Mouse (Mus musculus): ENCODE results near the gene OR5BS1P. TPM values are rescaled to one million over a fixed set of nuclear protein-coding genes. Genes with fewer than 3 reads are reported as not detected.

Gene OR5BS1P
- polyA plus RNA-seq, 1 experiment: not detected

- no peak for TF ChIP-seq POLR2A (IDR thresholded peaks at IDR 0.05; ENCODE audit: low read depth, low read length)
- no peak for TF ChIP-seq CTCF (IDR thresholded peaks at IDR 0.05; ENCODE audit: borderline replicate concordance, insufficient read depth, low read length)
- no peaks in the 10 kb centered on the region for H3K4me1 ChIP-seq (ENCODE audit: control insufficient read depth, insufficient read depth, low read length)
- H3K27ac ChIP-seq (ENCODE audit: insufficient read depth, low read length): no peak overlapping the region
- H3K4me3 ChIP-seq (ENCODE audit: insufficient read depth, low read length): no peak overlapping the region
Observed at GRCm38 (mm10) chr15:98475382-98475781, 5.7 kb downstream of the OR5BS1P start.

GRCm38 (mm10) chr15:98476281-98476680, 6.6 kb downstream of the OR5BS1P start:
- Histone ChIP-seq H3K27ac (ENCODE audit: insufficient read depth, low read length) (no peak overlapping the region), H3K4me1 (ENCODE audit: control insufficient read depth, insufficient read depth, low read length) (no peaks in the 10 kb centered on the region), H3K4me3 (ENCODE audit: insufficient read depth, low read length) (no peak overlapping the region)
- no peak for TF ChIP-seq CTCF (IDR thresholded peaks at IDR 0.05; ENCODE audit: borderline replicate concordance, insufficient read depth, low read length)
- TF ChIP-seq POLR2A (IDR thresholded peaks at IDR 0.05; ENCODE audit: low read depth, low read length): no peak

DNA sequence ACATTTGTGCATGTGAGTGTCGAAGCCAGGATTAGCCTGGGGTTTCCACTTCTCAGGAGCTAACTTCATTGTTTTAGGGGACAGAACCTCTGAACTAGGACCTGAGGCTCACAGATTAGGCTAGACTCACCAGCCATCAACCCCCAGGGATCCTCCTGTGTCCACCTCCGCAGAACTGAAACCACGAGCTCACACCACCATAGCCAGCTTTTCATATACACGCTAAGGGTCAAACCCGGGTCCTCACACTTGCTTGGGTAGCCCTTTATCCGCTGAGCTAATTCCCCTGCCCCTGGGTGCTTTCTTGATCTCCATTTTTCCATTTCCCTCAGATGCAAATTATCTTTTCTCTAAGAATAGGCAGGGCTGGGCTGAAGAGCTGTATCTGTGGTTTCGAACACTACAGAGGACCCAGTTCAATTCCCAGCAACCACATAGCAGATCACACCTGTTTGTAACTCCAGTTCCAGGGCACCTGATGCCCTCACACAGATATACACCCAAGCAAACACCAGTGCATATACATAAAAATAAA, 9.9 kb downstream of the OR5BS1P start:
- H3K4me1 ChIP-seq (ENCODE audit: control insufficient read depth, insufficient read depth, low read length): no peaks in the 10 kb centered on the region
- no peak overlapping the region for H3K4me3 ChIP-seq (ENCODE audit: insufficient read depth, low read length)
- H3K27ac ChIP-seq (ENCODE audit: insufficient read depth, low read length): no peak overlapping the region
- TF ChIP-seq CTCF (IDR thresholded peaks at IDR 0.05; ENCODE audit: borderline replicate concordance, insufficient read depth, low read length) (no peak), POLR2A (IDR thresholded peaks at IDR 0.05; ENCODE audit: low read depth, low read length) (no peak)

- H3K4me3 ChIP-seq (ENCODE audit: insufficient read depth, low read length): no peak within 1 kb of the TSS
- no peak within 1 kb of the TSS for H3K27ac ChIP-seq (ENCODE audit: insufficient read depth, low read length)
- TF ChIP-seq CTCF (IDR thresholded peaks at IDR 0.05; ENCODE audit: borderline replicate concordance, insufficient read depth, low read length) (no peak), POLR2A (IDR thresholded peaks at IDR 0.05; ENCODE audit: low read depth, low read length) (no peak)
- H3K4me1 ChIP-seq (ENCODE audit: control insufficient read depth, insufficient read depth, low read length): no peaks in the 10 kb centered on the region
Observed at GRCm38 (mm10) chr15:98482701-98483100, 13.0 kb downstream of the OR5BS1P start, which contains the start of gene Lalba. TSS of gene Lalba (minus strand) at chr15:98482721.

GRCm38 (mm10) chr15:98483907-98484886, 14.5 kb downstream of the OR5BS1P start:
- TF ChIP-seq CTCF (IDR thresholded peaks at IDR 0.05; ENCODE audit: borderline replicate concordance, insufficient read depth, low read length): no peak
- no peak for TF ChIP-seq POLR2A (IDR thresholded peaks at IDR 0.05; ENCODE audit: low read depth, low read length)
- Histone ChIP-seq H3K4me1 (ENCODE audit: control insufficient read depth, insufficient read depth, low read length) (no peaks in the 10 kb centered on the region), H3K4me3 (ENCODE audit: insufficient read depth, low read length) (no peak overlapping the region), H3K27ac (ENCODE audit: insufficient read depth, low read length) (no peak overlapping the region)

- H3K4me3 ChIP-seq (ENCODE audit: insufficient read depth, low read length): no peak overlapping the region
- H3K4me1 ChIP-seq (ENCODE audit: control insufficient read depth, insufficient read depth, low read length): no peaks in the 10 kb centered on the region
- no peak overlapping the region for H3K27ac ChIP-seq (ENCODE audit: insufficient read depth, low read length)
- TF ChIP-seq CTCF (IDR thresholded peaks at IDR 0.05; ENCODE audit: borderline replicate concordance, insufficient read depth, low read length) (no peak), POLR2A (IDR thresholded peaks at IDR 0.05; ENCODE audit: low read depth, low read length) (no peak)
Observed at GRCm38 (mm10) chr15:98486433-98487021, 16.8 kb downstream of the OR5BS1P start.

GRCm38 (mm10) chr15:98491332-98491731, 21.6 kb downstream of the OR5BS1P start:
- TF ChIP-seq CTCF (IDR thresholded peaks at IDR 0.05; ENCODE audit: borderline replicate concordance, insufficient read depth, low read length): no peak
- TF ChIP-seq POLR2A (IDR thresholded peaks at IDR 0.05; ENCODE audit: low read depth, low read length): no peak
- Histone ChIP-seq H3K4me3 (ENCODE audit: insufficient read depth, low read length) (no peak overlapping the region), H3K27ac (ENCODE audit: insufficient read depth, low read length) (no peak overlapping the region), H3K4me1 (ENCODE audit: control insufficient read depth, insufficient read depth, low read length) (no peaks in the 10 kb centered on the region)

DNA sequence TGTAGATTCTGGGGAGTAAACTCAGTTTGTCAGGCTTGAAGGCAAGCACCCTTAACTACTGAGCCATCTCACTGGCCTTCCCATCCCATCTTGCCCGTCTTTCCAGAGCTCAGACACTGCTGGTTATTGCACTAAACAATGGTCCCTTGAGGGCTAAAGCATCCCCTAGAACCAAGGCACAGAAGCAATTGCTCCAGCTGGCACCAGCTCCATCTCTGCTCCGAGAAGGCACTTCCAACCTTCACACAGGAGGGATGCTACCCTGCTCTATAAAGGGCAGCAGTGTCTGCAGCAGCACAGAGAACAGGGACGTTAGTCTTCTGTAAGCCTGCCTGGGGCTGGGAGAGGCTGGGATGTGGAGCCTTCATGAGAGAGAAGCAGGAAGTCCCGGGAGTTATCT, 22.4 kb downstream of the OR5BS1P start, which contains the start of gene Olfr279:
Gene Olfr279, plus strand, starts transcription at position 301 of the 400 bp plus-strand sequence.
- no peak within 1 kb of the TSS for H3K4me3 ChIP-seq (ENCODE audit: insufficient read depth, low read length)
- H3K4me1 ChIP-seq (ENCODE audit: control insufficient read depth, insufficient read depth, low read length): no peaks in the 10 kb centered on the region
- TF ChIP-seq CTCF (IDR thresholded peaks at IDR 0.05; ENCODE audit: borderline replicate concordance, insufficient read depth, low read length): no peak
- H3K27ac ChIP-seq (ENCODE audit: insufficient read depth, low read length): no peak within 1 kb of the TSS

DNA sequence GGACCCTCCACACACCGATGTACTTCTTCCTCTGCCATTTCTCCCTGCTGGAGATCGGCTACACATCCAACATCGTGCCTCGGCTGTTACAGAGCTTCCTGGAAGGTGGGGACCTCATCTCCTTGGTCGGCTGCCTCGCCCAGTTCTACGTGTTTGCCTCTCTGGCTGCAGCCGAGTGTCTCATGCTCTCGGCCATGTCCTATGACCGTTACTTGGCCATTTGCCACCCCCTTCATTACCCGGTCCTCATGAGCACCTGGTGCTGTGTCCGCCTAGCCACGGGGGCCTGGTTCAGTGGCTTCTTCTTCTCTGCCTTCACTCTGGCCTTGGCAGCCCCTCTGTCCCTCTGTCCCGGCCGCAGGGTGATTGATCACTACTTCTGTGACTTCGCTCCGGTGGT, 27.9 kb downstream of the OR5BS1P start:
- Histone ChIP-seq H3K4me3 (ENCODE audit: insufficient read depth, low read length) (no peak overlapping the region), H3K4me1 (ENCODE audit: control insufficient read depth, insufficient read depth, low read length) (no peaks in the 10 kb centered on the region), H3K27ac (ENCODE audit: insufficient read depth, low read length) (no peak overlapping the region)
- TF ChIP-seq POLR2A (IDR thresholded peaks at IDR 0.05; ENCODE audit: low read depth, low read length) (no peak), CTCF (IDR thresholded peaks at IDR 0.05; ENCODE audit: borderline replicate concordance, insufficient read depth, low read length) (no peak)
